Mouse (Mus musculus) urinary bladder, postnatal 36 days (tissue): ENCODE data around the gene Gdap2.

Source experiments
- DNase-seq, 2 experiments: peaks; one replicate each; pipeline ENCODE4 v3.0.0; 2022; ENCODE audit warnings: low spot score in 2 of 2, mixed read lengths in 1 of 2

Gene Gdap2

GRCm38 (mm10) chr3:100246286-100246825 lies 84.2 kb downstream of the Gdap2 start:
- peak in 1 of 2 experiments; percentile 10 for DNase-seq
